Mouse (Mus musculus) liver, embryonic 14.5 days (tissue): ENCODE results near the gene Cct6b. TPM values are rescaled to one million over a fixed set of nuclear protein-coding genes. Genes with fewer than 3 reads are reported as not detected.
A peak's percentile ranks its signal among the peaks of the same experiment; 100 is the strongest.

Source experiments
- ATAC-seq: fragments of 200-750 bp; cut with Nextera tagmentation; 2 replicates; pipeline ENCODE4 v1.8.0; 2017; ENCODE audit warnings: moderate number of reproducible peaks, mild to moderate bottlenecking, moderate library complexity; ENCODE audit not compliant: insufficient read depth
- DNase-seq, 3 experiments: peaks; one replicate each; pipeline ENCODE4 v3.0.0-alpha.2; 2012 to 2013; ENCODE audit warnings: low read depth in 3 of 3, low spot score in 3 of 3
- H3K27ac ChIP-seq: fragments of 300-500 bp; sonication (generic); 2 replicates; pipeline ENCODE4 v1.5.1; 2014; ENCODE audit warnings: moderate library complexity, mild to moderate bottlenecking, control low read depth, inconsistent platforms
- H3K27me3 ChIP-seq: fragments of 300-500 bp; sonication (generic); 2 replicates; pipeline ENCODE4 v1.6.1; 2014; ENCODE audit warnings: mild to moderate bottlenecking, low read length, moderate library complexity; ENCODE audit not compliant: control insufficient read depth, insufficient read depth
- H3K36me3 ChIP-seq: fragments of 300-500 bp; sonication (generic); replicated peaks from 2 replicates; pipeline ENCODE4 v1.6.1; 2014; ENCODE audit warnings: low read depth; ENCODE audit not compliant: control insufficient read depth, insufficient read depth
- H3K4me1 ChIP-seq, 2 experiments: fragments of 200-500 bp in 1 of 2; fragments of 300-500 bp in 1 of 2; sonication (generic) in 1 of 2; replicated peaks; 2 replicates each; pipeline ENCODE4 v1.6.1; 2012 to 2014; ENCODE audit warnings: antibody characterized with exemption in 1 of 2, inconsistent platforms in 1 of 2, low read length in 1 of 2; ENCODE audit not compliant: control insufficient read depth in 2 of 2, insufficient read depth in 2 of 2
- H3K4me2 ChIP-seq: fragments of 300-500 bp; sonication (generic); 2 replicates; pipeline ENCODE4 v1.6.1; 2014; ENCODE audit warnings: low read depth, mild to moderate bottlenecking, control low read depth, moderate library complexity
- H3K4me3 ChIP-seq, 2 experiments: fragments of 200-500 bp in 1 of 2; fragments of 300-500 bp in 1 of 2; sonication (generic) in 1 of 2; 2 replicates each; pipeline ENCODE4 v1.5.1; 2012 to 2014; ENCODE audit warnings: low read depth in 2 of 2, low read length in 2 of 2, mild to moderate bottlenecking in 2 of 2, control low read depth in 1 of 2, inconsistent platforms in 1 of 2, moderate library complexity in 1 of 2; ENCODE audit not compliant: insufficient read depth in 1 of 2
- H3K9ac ChIP-seq: fragments of 300-500 bp; sonication (generic); replicated peaks from 2 replicates; pipeline ENCODE4 v1.6.1; 2014; ENCODE audit warnings: mild to moderate bottlenecking, control low read depth, moderate library complexity
- H3K9me3 ChIP-seq: fragments of 300-500 bp; sonication (generic); 2 replicates; pipeline ENCODE4 v1.6.1; 2016; ENCODE audit warnings: low read length, mixed read lengths; ENCODE audit not compliant: control insufficient read depth
- CTCF ChIP-seq: IDR thresholded peaks from 2 replicates; pipeline ENCODE4 v1.5.1; 2016; ENCODE audit warnings: antibody characterized with exemption, low read depth, control low read depth
- EP300 ChIP-seq: IDR thresholded peaks from 2 replicates; pipeline ENCODE4 v1.6.1; 2016; ENCODE audit warnings: antibody characterized with exemption, low read depth
- WGBS: fragments of 180-500 bp; shearing (Covaris S2); extraction: QIAGEN DNeasy Blood & Tissue Kit; methylation state at CpG from one replicate; pipeline ENCODE4 v1.1.7; 2014; ENCODE audit not compliant: insufficient replicate concordance; 5-methylcytosine and 5-hydroxymethylcytosine counted together
- polyA plus RNA-seq, 2 experiments: library from polyadenylated mRNA; depleted of rRNA in 1 of 2; stranded (reverse) in 1 of 2; unstranded in 1 of 2; fragments of >200 nt; fragmentation: Nextera tagmentation in 1 of 2; extraction: Ambion mirVana in 1 of 2; gene quantifications; 2 replicates each; pipeline versions ENCODE4 v1.2.1 to v1.2.3; 2012 to 2014

The Cct6b gene
- polyA plus RNA-seq, 2 experiments = 0.08 to 0.27 TPM

- Histone ChIP-seq H3K27ac (no peak overlapping the region), H3K36me3 (no peaks in the 10 kb centered on the region), H3K4me2 (no peak overlapping the region), H3K4me1 (no peaks in the 10 kb centered on the region), H3K9me3 (no peaks in the 10 kb centered on the region), H3K9ac (no peak overlapping the region), H3K27me3 (no peaks in the 10 kb centered on the region), H3K4me3 (no peak overlapping the region)
- 56% methylated on average over 5 of the region's 5 CpGs for WGBS
- TF ChIP-seq CTCF (no peak), EP300 (no peak)
- DNase-seq (no peak), ATAC-seq (no peak)
Observed at GRCm38 (mm10) chr11:82690476-82690875, 73.6 kb downstream of the Cct6b start.

DNA sequence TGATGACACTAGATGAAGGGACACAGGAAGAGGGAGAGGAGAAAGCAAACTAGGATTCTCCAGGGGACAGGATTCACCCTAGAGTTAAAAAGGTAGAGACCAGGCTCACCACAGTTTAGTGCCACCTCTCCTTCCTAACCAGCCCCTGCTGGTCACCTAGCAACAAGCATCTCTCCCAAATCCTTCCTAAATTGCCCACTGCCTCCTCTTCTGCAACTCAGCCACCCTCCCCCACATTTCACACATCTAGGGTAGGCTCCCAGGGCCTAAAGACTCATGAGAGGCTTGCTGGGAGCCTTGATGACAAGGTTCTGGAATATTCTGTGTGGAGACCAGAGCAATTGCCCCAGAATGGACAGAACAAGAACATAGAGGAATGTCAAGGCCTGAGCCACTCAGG, 76.5 kb downstream of the Cct6b start:
- TF ChIP-seq EP300 = no peak
- no peak for TF ChIP-seq CTCF
- Histone ChIP-seq H3K4me2 (no peak overlapping the region), H3K27me3 (no peaks in the 10 kb centered on the region), H3K9ac (no peak overlapping the region), H3K36me3 (no peaks in the 10 kb centered on the region), H3K9me3 (no peaks in the 10 kb centered on the region), H3K27ac (no peak overlapping the region), H3K4me3 (no peak overlapping the region), H3K4me1 (no peaks in the 10 kb centered on the region)
- ATAC-seq = no peak
- DNase-seq = no peak

GRCm38 (mm10) chr11:82684676-82685075, 79.4 kb downstream of the Cct6b start:
- Histone ChIP-seq H3K4me3 (no peak overlapping the region), H3K4me1 (no peaks in the 10 kb centered on the region), H3K27ac (no peak overlapping the region), H3K9me3 (no peaks in the 10 kb centered on the region), H3K9ac (no peak overlapping the region), H3K27me3 (no peaks in the 10 kb centered on the region), H3K4me2 (no peak overlapping the region), H3K36me3 (no peaks in the 10 kb centered on the region)
- ATAC-seq (no peak), DNase-seq (no peak)
- 72% methylated on average over 6 of the region's 6 CpGs for WGBS
- TF ChIP-seq CTCF = no peak
- no peak for TF ChIP-seq EP300

- no peaks in the 10 kb centered on the region for H3K4me1 ChIP-seq
- H3K9ac ChIP-seq = no peak overlapping the region
- no peak for ATAC-seq
Observed at GRCm38 (mm10) chr11:82683765-82684505, 80.2 kb downstream of the Cct6b start.

DNA sequence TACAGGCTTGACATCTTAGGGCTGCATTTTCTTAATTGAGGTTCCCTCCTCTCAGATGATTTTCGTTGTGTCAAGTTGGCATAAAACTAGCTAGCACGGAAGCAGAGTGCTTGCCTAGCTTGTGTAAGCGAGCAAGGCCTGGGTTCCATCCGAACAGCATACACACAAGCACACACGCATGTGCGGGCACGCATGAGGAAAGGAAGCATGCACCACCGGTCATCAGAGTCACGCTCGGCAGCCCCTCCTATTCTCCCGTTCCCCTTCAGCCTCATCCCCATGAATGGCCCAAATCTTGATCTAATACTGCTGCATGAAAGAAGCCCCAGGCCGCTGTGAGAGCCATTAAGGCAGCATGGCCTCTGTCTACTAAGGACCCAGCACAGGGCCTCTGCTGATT, 85.6 kb downstream of the Cct6b start:
- Histone ChIP-seq H3K4me3 (no peak overlapping the region), H3K9me3 (no peaks in the 10 kb centered on the region), H3K27me3 (no peaks in the 10 kb centered on the region), H3K4me2 (no peak overlapping the region), H3K27ac (no peak overlapping the region), H3K9ac (no peak overlapping the region), H3K36me3 (no peaks in the 10 kb centered on the region), H3K4me1 (no peaks in the 10 kb centered on the region)
- 76% methylated on average over 12 of the region's 12 CpGs for WGBS
- TF ChIP-seq EP300 = no peak
- no peak for TF ChIP-seq CTCF
- DNase-seq (no peak), ATAC-seq (no peak)

More at GRCm38 (mm10) chr11:82683765-82684505, 80.2 kb downstream of the Cct6b start:
- no peak overlapping the region for H3K4me2 ChIP-seq
- H3K9me3 ChIP-seq = no peaks in the 10 kb centered on the region
- 44% methylated on average over 12 of the region's 12 CpGs for WGBS
- no peak overlapping the region for H3K4me3 ChIP-seq
- H3K27me3 ChIP-seq = no peaks in the 10 kb centered on the region
- no peaks in the 10 kb centered on the region for H3K36me3 ChIP-seq
- TF ChIP-seq EP300 = no peak
- peak; percentile 46 for TF ChIP-seq CTCF
- no peak overlapping the region for H3K27ac ChIP-seq
- DNase-seq = no peak

Other genes starting within 250 kb of the Cct6b start
- 6.3 and 10.5 TPM in 2 replicates for gene Zfp830, start within 50 bp of the Cct6b start, polyA plus RNA-seq (2012; rRNA removed)
- gene Zfp830, start within 50 bp of the Cct6b start, polyA plus RNA-seq (2014; fragmentation: Nextera tagmentation; extraction: Ambion mirVana) = 15.1 and 15.5 TPM in 2 replicates
- gene Lig3, start 16.8 kb upstream of the Cct6b start, polyA plus RNA-seq (2012; rRNA removed) = 6.3 and 6.5 TPM in 2 replicates
- gene Lig3, start 16.8 kb upstream of the Cct6b start, polyA plus RNA-seq (2014; fragmentation: Nextera tagmentation; extraction: Ambion mirVana) = 8.3 and 10.3 TPM in 2 replicates
- gene Rffl, start 106.9 kb upstream of the Cct6b start, polyA plus RNA-seq (2012; rRNA removed) = 12.6 and 12.9 TPM in 2 replicates
- gene Rffl, start 106.9 kb upstream of the Cct6b start, polyA plus RNA-seq (2014; fragmentation: Nextera tagmentation; extraction: Ambion mirVana) = 19.0 and 20.6 TPM in 2 replicates
- 2.8 and 3.5 TPM in 2 replicates for gene Rad51d, start 126.3 kb upstream of the Cct6b start, polyA plus RNA-seq (2012; rRNA removed)
- 5.8 and 6.8 TPM in 2 replicates for gene Rad51d, start 126.3 kb upstream of the Cct6b start, polyA plus RNA-seq (2014; fragmentation: Nextera tagmentation; extraction: Ambion mirVana)
- 0.07 and 0.09 TPM in 2 replicates for gene Fndc8, start 127.8 kb upstream of the Cct6b start, polyA plus RNA-seq (2012; rRNA removed)
- gene Fndc8, start 127.8 kb upstream of the Cct6b start, polyA plus RNA-seq (2014; fragmentation: Nextera tagmentation; extraction: Ambion mirVana) = 0.04 and 0.18 TPM in 2 replicates
- 26.1 and 27.2 TPM in 2 replicates for gene Nle1, start 144.1 kb upstream of the Cct6b start, polyA plus RNA-seq (2012; rRNA removed)
- 11.9 and 13.8 TPM in 2 replicates for gene Nle1, start 144.1 kb upstream of the Cct6b start, polyA plus RNA-seq (2014; fragmentation: Nextera tagmentation; extraction: Ambion mirVana)
- 0.21 and 0.45 TPM in 2 replicates for gene Unc45b, start 146.2 kb upstream of the Cct6b start, polyA plus RNA-seq (2012; rRNA removed)
- gene Unc45b, start 146.2 kb upstream of the Cct6b start, polyA plus RNA-seq (2014; fragmentation: Nextera tagmentation; extraction: Ambion mirVana) = 0.57 and 0.95 TPM in 2 replicates
- gene Slfn5, start 187.0 kb upstream of the Cct6b start, polyA plus RNA-seq (2012; rRNA removed) = 0.31 and 0.54 TPM in 2 replicates
- gene Slfn5, start 187.0 kb upstream of the Cct6b start, polyA plus RNA-seq (2014; fragmentation: Nextera tagmentation; extraction: Ambion mirVana) = 0.81 and 0.84 TPM in 2 replicates
- 1.8 and 3.8 TPM in 2 replicates for gene Slfn9, start 227.5 kb upstream of the Cct6b start, polyA plus RNA-seq (2012; rRNA removed)
- 5.6 and 5.7 TPM in 2 replicates for gene Slfn9, start 227.5 kb upstream of the Cct6b start, polyA plus RNA-seq (2014; fragmentation: Nextera tagmentation; extraction: Ambion mirVana)